Mouse (Mus musculus) bone marrow macrophage, adult 2 months (primary cell): ENCODE data around the gene Fh1. TPM values are rescaled to one million over a fixed set of nuclear protein-coding genes. Genes with fewer than 3 reads are reported as not detected.
A peak's percentile ranks its signal among the peaks of the same experiment; 100 is the strongest.

Experiments used
- H3K27ac ChIP-seq: 2 replicates; pipeline ENCODE4 v1.5.1; 2012; ENCODE audit warnings: low read depth, low read length; ENCODE audit not compliant: insufficient read depth
- H3K4me1 ChIP-seq: 2 replicates; pipeline ENCODE4 v1.6.1; 2012; ENCODE audit warnings: low read length; ENCODE audit not compliant: control insufficient read depth, insufficient read depth
- H3K4me3 ChIP-seq: 2 replicates; pipeline ENCODE4 v1.5.1; 2012; ENCODE audit warnings: mild to moderate bottlenecking, low read length, moderate library complexity; ENCODE audit not compliant: insufficient read depth
- CTCF ChIP-seq: IDR thresholded peaks from 2 replicates; pipeline ENCODE4 v1.5.1; 2012; ENCODE audit warnings: low read depth, mild to moderate bottlenecking, low read length, moderate library complexity
- POLR2A ChIP-seq: IDR thresholded peaks from 2 replicates; pipeline ENCODE4 v1.6.1; 2012; ENCODE audit warnings: mild to moderate bottlenecking, low read depth, low read length, borderline replicate concordance
- polyA plus RNA-seq: library from polyadenylated mRNA; stranded (reverse); fragments of >200 nt; gene quantifications from 2 replicates; pipeline ENCODE4 v1.2.4, GENCODE M21; 2012; ENCODE audit not compliant: missing spikeins, insufficient read depth, insufficient read length

The Fh1 gene
- polyA plus RNA-seq, 1 experiment: 185 TPM

DNA sequence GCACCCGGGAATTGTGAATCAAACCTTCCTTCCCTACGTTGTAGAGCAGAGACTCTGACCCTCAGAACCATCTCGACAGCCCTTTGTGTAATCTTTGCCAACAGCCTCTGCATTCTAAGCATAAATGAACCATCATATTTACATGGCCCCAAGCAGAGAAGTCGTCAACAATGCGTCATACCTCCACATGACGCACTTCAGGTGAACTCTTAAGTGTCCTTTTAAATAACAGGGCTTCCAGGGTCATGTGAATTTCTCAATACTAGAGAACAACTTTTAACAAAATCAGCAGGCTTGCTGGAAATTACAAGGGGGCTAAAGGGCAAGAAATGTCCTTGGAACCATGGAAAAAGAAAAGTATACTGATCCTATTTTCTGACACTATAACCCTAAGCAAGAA lies 1.8 kb downstream of the Fh1 start:
- Histone ChIP-seq H3K4me3 (no peak overlapping the region), H3K27ac (no peak overlapping the region), H3K4me1 (peaks cover 23% of the 10 kb centered on the region)
- TF ChIP-seq CTCF (no peak), POLR2A (no peak)

DNA sequence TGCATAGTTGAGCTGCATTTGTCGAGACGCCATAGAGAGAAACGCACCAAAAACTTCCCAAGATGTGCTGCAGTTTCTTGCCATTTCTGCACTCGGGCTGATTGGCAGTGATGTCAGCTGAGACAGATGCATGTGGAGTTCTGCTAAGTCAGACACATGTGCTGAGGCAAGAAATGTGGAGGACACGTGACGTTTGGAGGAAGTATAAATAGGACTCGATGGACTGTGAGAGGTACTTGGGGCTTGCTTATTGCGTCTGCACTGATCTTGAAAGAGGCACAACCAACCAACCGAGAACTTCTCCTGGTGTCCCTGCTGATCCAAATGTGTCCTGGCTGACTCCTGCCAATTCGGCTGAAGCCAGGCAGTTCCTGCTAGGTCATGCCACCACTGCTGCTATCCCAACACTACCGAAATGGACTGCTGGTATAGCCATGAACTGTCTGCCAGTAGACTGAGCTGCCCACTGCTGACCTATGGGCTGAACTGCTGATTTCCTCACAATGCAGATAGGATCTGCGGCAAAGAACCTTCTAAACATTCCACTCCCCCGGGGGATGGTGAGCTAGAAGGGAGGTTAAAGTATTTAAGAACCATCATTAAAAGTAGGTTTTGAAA lies 5.5 kb downstream of the Fh1 start, which contains the start of gene Kmo:
TSS of gene Kmo (plus strand) at position 568 of the 618 bp plus-strand sequence.
- Histone ChIP-seq H3K27ac (peak within 1 kb of the TSS; percentile 39), H3K4me1 (peaks cover 14% of the 10 kb centered on the region), H3K4me3 (no peak within 1 kb of the TSS)
- TF ChIP-seq CTCF (no peak), POLR2A (no peak)

DNA sequence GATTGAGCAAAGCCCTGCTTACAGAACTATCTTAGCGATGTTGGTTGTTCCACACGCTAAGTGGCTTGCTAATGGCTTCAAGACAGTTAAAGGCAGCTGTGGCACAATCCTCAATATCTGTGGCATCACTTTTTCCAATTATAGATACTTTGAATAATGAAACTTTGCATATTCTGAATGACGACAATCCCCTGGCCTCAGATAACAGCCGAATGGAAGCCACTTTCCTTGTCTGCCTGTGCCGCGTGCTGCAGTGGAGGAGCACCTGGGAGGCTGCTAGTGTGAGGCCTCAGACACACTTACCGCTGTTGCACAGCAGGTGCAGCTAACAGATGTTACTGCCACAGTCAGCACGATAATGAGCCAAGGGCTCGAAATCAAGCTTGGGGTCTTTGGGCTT lies 10.4 kb downstream of the Fh1 start:
- Histone ChIP-seq H3K4me3 (no peak overlapping the region), H3K27ac (no peak overlapping the region), H3K4me1 (peaks cover 1% of the 10 kb centered on the region)
- no peak for TF ChIP-seq POLR2A
- TF ChIP-seq CTCF: no peak

DNA sequence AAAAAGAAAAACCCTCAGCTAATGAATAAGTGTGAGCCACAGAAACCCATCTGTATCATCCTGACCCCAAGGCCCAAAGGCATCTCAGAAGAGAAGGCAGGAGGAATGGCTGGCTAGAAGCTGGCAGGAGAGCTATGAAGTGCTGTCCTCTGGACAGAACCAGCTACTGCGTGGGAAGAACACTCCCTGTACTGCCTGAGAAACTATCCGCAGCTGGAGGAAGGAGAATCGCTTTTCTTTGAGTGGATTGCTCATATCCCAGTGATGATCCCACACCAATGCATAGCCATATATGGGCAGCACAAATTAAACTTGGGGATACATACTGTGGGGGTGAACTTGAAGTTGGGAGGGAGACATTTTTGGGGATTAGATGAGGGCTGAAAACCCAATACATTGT lies 16.7 kb downstream of the Fh1 start:
- H3K4me1 ChIP-seq: no peaks in the 10 kb centered on the region
- H3K4me3 ChIP-seq: no peak overlapping the region
- H3K27ac ChIP-seq: no peak overlapping the region
- TF ChIP-seq CTCF (no peak), POLR2A (no peak)

DNA sequence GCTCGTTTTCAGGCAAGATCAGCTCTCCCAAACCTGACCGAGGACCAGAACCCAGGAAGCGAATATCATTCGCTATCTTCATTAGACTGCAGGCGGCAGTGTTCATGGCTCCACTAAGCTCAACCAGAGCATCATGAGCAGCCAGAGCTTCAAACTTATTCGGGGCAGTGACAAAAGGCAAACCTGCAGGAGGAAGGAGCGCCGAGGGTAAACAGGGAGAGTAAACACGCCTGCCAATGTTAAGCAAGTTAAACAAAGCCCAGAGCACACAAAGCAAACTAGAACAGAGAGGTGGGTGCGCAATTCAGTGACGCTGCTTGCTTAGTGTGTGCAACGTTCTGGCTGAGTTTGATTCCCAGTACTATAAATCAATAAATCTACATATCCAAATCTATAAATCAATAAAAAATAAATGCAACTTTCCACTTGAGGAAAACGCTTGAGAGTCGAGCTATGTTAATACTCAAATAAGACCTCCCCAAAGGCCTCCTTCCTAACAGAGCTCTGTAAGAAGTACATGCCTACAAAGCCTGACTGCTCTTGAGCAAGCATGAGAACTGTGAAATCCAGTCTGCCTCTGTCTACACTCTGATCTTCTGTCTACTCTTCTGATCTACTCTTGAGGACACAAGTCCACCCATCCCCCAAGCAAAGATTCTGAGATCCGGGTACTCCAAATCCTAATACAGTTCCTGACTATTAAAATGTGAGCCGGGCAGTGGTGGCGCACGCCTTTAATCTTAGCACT lies 17.4 kb downstream of the Fh1 start:
- TF ChIP-seq CTCF (no peak), POLR2A (no peak)
- no peak overlapping the region for H3K4me3 ChIP-seq
- no peak overlapping the region for H3K27ac ChIP-seq
- no peaks in the 10 kb centered on the region for H3K4me1 ChIP-seq

DNA sequence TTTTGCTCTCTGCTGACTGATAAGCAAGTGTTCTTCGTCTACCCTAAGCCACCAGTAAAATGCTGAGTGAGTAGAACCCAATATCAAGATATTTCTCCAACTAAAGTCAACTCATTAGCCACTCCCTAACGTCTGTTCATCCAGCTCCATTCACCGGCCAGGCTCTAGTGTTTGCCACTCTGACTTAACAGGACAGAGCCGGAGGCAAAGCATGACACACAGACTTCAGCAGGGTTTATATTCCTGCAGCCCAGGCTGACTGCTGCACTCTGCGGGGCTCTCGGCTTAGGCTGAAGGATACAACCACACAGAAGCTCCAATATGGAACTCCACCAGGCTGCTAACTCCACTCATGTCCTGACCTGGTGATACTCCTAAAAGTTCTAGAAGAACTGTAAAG lies 18.1 kb downstream of the Fh1 start:
- H3K27ac ChIP-seq: no peak overlapping the region
- TF ChIP-seq CTCF (no peak), POLR2A (no peak)
- H3K4me3 ChIP-seq: no peak overlapping the region
- H3K4me1 ChIP-seq: no peaks in the 10 kb centered on the region

DNA sequence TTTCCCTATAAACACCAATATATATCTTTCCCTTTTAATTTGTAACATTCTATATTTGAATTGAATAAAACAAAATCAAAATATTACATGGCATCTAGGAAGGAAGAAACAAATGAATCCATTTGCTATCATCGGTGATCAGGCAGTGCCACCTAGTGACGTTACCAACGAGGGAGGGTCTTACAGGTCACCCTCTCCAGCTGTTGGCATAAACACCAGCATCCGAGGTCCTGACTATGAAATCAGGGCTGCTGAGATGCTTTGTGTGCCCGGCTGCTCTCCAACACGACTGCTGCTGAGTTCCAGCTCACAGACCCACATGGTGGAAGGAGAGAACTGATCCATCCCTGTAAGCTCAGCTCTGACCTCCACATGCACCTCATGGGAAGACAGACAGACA lies 22.0 kb downstream of the Fh1 start:
- H3K4me1 ChIP-seq: no peaks in the 10 kb centered on the region
- TF ChIP-seq CTCF (no peak), POLR2A (no peak)
- no peak overlapping the region for H3K27ac ChIP-seq
- H3K4me3 ChIP-seq: no peak overlapping the region

DNA sequence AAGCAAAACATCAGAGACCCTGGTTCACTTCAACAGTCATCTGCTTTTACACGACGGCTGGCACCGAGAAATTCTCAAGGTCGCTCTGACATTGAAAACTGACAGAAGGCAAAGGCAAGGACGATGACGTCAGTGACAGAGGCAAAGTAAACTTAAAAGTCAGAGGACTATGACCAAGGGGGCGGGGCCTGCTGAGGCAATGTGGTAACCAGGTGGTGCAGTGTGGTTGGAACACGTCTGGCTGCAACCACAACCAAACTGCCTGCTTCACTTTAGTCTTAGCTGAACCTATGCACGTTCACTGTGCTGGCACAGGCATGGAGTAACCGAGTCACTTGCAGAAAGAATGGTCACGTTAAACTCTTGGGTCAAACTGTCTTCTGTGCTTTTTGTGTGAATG lies 23.2 kb downstream of the Fh1 start:
- Histone ChIP-seq H3K27ac (no peak overlapping the region), H3K4me3 (no peak overlapping the region), H3K4me1 (no peaks in the 10 kb centered on the region)
- no peak for TF ChIP-seq CTCF

DNA sequence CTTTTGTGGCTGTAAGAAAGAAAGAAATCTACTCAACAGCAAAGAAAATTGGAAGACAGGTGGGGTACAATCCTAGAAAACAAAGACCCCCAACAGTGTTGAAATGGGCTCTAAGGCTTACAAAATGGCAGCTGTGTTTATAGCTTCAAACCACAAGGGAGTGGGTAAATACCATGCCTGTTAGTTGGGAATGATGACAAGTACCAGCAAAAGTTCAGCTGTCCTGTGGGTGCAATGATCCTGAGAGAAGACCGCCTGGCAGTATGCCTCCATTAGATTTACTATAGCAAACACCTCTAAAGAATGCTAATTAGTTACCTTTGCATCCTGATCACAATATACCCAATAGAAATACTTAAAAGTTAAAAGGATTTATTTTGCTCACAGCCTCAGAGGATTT lies 32.6 kb downstream of the Fh1 start:
- TF ChIP-seq POLR2A (no peak), CTCF (no peak)
- Histone ChIP-seq H3K27ac (no peak overlapping the region), H3K4me1 (no peaks in the 10 kb centered on the region), H3K4me3 (no peak overlapping the region)

DNA sequence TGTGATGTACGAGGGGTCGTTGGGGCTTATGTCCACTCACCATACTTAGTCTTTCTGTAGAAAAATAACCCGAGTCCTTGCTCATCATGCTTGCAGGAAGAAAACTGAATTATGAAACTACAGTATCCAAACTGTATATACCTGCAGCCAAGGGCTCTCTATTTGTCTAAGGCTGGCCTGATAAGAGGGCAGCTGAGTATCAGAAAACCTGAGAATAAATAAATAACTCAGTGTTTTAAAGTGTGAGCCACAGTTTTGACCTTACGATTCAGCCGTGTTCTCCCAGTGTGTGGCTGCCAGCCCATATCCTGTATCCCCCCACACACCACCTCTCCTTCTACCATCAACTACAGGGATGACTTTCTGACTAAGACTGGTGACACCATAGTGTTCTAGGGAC lies 38.8 kb downstream of the Fh1 start:
- no peaks in the 10 kb centered on the region for H3K4me1 ChIP-seq
- H3K4me3 ChIP-seq: no peak overlapping the region
- no peak overlapping the region for H3K27ac ChIP-seq
- TF ChIP-seq POLR2A (no peak), CTCF (no peak)
